Mouse (Mus musculus) CD4-positive, CD25-positive, alpha-beta regulatory T cell, adult 2 months (primary cell): ENCODE measurements around the gene Cacna1c.

ENCODE experiments used
- DNase-seq: peaks from one replicate; pipeline ENCODE4 v3.0.0-alpha.2; 2012; ENCODE audit warnings: low read depth, low spot score

The Cacna1c gene

GRCm38 (mm10) chr6:118864696-118865620, 331.3 kb downstream of the Cacna1c start:
- peak; percentile 2 for DNase-seq

GRCm38 (mm10) chr6:118862727-118863126, 333.5 kb downstream of the Cacna1c start:
- DNase-seq, result no peak

GRCm38 (mm10) chr6:118862091-118862490, 334.1 kb downstream of the Cacna1c start:
- DNase-seq, result no peak

GRCm38 (mm10) chr6:118858431-118858830, 337.8 kb downstream of the Cacna1c start:
- no peak for DNase-seq

GRCm38 (mm10) chr6:118852131-118852530, 344.1 kb downstream of the Cacna1c start:
- no peak for DNase-seq

- DNase-seq, result no peak
Measured at GRCm38 (mm10) chr6:118851086-118851485, 345.1 kb downstream of the Cacna1c start.

- DNase-seq, result no peak
Measured at GRCm38 (mm10) chr6:118848640-118849039, 347.6 kb downstream of the Cacna1c start.

GRCm38 (mm10) chr6:118847751-118848150, 348.5 kb downstream of the Cacna1c start:
- no peak for DNase-seq

- no peak for DNase-seq
Measured at GRCm38 (mm10) chr6:118845829-118846228, 350.4 kb downstream of the Cacna1c start.

GRCm38 (mm10) chr6:118845180-118845579, 351.0 kb downstream of the Cacna1c start:
- DNase-seq, result no peak

- DNase-seq, result no peak
Measured at GRCm38 (mm10) chr6:118843566-118843965, 352.7 kb downstream of the Cacna1c start.

- no peak for DNase-seq
Measured at GRCm38 (mm10) chr6:118841892-118842291, 354.3 kb downstream of the Cacna1c start.

GRCm38 (mm10) chr6:118838919-118839915, 357.0 kb downstream of the Cacna1c start:
- no peak for DNase-seq

GRCm38 (mm10) chr6:118836693-118837092, 359.5 kb downstream of the Cacna1c start:
- no peak for DNase-seq

GRCm38 (mm10) chr6:118834046-118834445, 362.2 kb downstream of the Cacna1c start:
- no peak for DNase-seq

GRCm38 (mm10) chr6:118833049-118833448, 363.2 kb downstream of the Cacna1c start:
- DNase-seq, result no peak

GRCm38 (mm10) chr6:118832616-118833015, 363.6 kb downstream of the Cacna1c start:
- no peak for DNase-seq

GRCm38 (mm10) chr6:118830851-118831250, 365.4 kb downstream of the Cacna1c start:
- no peak for DNase-seq

GRCm38 (mm10) chr6:118828187-118828586, 368.0 kb downstream of the Cacna1c start:
- DNase-seq, result no peak

- no peak for DNase-seq
Measured at GRCm38 (mm10) chr6:118827560-118827959, 368.7 kb downstream of the Cacna1c start.

- DNase-seq, result no peak
Measured at GRCm38 (mm10) chr6:118825400-118825871, 370.8 kb downstream of the Cacna1c start.

- DNase-seq, result no peak
Measured at GRCm38 (mm10) chr6:118821536-118821935, 374.7 kb downstream of the Cacna1c start.
